Mouse (Mus musculus) olfactory bulb, adult 2 months (tissue): ENCODE results near the gene Bace1.

Experiments
- CTCF ChIP-seq: fragments of 200-500 bp; IDR thresholded peaks from 2 replicates; pipeline ENCODE4 v1.5.1; 2012; ENCODE audit warnings: low read depth, mild to moderate bottlenecking, low read length, moderate library complexity; ENCODE audit not compliant: insufficient read depth
- POLR2A ChIP-seq: fragments of 200-500 bp; IDR thresholded peaks from 2 replicates; pipeline ENCODE4 v1.6.1; 2012; ENCODE audit warnings: mild to moderate bottlenecking, low read depth, low read length, moderate library complexity; ENCODE audit not compliant: insufficient read depth

DNA sequence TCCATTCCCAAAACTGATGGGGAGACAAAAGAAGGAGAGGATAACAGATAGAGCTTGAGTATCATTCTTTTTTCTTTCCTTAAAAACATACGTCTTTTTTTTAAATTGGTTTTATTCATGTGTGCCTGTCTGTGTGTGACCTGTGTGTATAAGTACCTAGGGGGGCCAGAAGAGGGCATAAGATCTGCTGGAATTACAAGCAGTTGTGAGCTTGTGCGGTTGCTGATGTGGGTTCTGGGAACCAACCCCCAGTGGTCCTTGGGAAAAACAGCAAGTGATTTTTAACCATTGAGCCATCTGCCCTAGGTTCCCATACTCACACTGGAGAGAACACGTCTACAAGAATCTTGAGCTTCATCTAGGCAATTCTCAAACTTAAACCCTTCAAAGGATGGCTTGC is 41.1 kb upstream of the Bace1 start:
- TF ChIP-seq CTCF (no peak), POLR2A (no peak)
